Mouse (Mus musculus): Measurements from ENCODE around the gene Zmynd10. TPM values are rescaled to one million over a fixed set of nuclear protein-coding genes. Genes with fewer than 3 reads are reported as not detected.

Zmynd10 gene
- polyA plus RNA-seq, 2 experiments = 0.19 to 0.28 TPM

DNA sequence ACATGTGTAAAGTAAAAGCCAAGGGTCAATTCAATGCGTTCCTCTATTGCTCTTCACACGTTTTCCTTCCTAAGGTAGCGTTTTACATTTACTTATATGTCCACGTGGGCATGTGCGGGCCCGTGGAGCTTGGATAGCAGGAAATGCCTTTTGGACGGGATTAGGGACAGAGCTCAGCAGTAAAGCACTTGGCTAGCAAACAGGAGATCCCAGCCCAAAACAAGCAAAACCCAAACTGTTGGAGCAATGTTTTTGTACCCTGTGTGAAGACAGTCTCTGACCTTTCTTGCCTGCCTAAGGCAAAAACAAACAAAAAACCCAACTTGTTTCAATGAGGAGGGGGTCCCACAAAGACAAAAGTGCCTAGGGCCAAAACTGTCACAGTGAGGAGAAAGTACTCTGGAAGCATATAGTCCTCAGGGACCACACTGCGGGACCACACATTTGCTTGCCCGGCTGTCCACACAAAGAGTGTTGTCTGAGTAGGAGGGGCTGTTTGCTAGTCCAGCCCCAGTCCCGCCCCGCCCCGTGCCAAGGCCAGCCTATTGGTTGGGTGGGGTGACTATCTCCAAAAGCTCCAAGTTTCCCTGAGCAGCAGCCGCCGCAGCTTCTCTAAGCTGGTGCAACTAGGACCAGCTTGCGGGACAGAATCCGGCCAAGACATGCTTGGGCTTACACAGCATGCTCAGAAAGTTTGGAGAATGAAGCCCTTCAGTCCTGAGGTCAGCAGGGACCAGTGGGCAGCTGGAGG is 29.4 kb downstream of the Zmynd10 start, which contains the start of gene Hyal1:
Gene Hyal1 (plus strand): TSS at position 571 of the 751 bp plus-strand sequence.
- Histone ChIP-seq H3K9me3 (ENCODE audit: control insufficient read depth, low read length) (no peaks in the 10 kb centered on the region), H3K9ac (replicated peaks) (peak within 1 kb of the TSS; percentile 48), H3K4me3 (ENCODE audit: insufficient read depth in 1 of 2, low read depth in 2 of 2, low read length in 2 of 2) (peak within 1 kb of the TSS; percentile 53 to 58), H3K4me2 (ENCODE audit: low read depth) (peak within 1 kb of the TSS; percentile 77), H3K4me1 (replicated peaks; ENCODE audit: control insufficient read depth in 2 of 2, insufficient read depth in 2 of 2, low read length in 1 of 2) (peaks cover 31 to 43% of the 10 kb centered on the region in 2 experiments), H3K36me3 (replicated peaks; ENCODE audit: control insufficient read depth, insufficient read depth, low read depth) (peaks cover 10% of the 10 kb centered on the region; the same call in 1 of the 2 replicates), H3K27ac (peak within 1 kb of the TSS; percentile 53), H3K27me3 (ENCODE audit: control insufficient read depth, insufficient read depth, low read length) (no peaks in the 10 kb centered on the region)
- no peak for TF ChIP-seq CTCF (IDR thresholded peaks at IDR 0.05; ENCODE audit: low read depth)
- no peak for TF ChIP-seq EP300 (IDR thresholded peaks at IDR 0.05; ENCODE audit: low read depth)
- DNase-seq (ENCODE audit: low read depth in 3 of 3, low spot score in 3 of 3) = peak; percentile 72 to 81 (median 78)
- 28% methylated on average over 16 of the region's 16 CpGs for WGBS (ENCODE audit: insufficient replicate concordance)
- ATAC-seq (ENCODE audit: insufficient read depth) = peak; percentile 66

DNA sequence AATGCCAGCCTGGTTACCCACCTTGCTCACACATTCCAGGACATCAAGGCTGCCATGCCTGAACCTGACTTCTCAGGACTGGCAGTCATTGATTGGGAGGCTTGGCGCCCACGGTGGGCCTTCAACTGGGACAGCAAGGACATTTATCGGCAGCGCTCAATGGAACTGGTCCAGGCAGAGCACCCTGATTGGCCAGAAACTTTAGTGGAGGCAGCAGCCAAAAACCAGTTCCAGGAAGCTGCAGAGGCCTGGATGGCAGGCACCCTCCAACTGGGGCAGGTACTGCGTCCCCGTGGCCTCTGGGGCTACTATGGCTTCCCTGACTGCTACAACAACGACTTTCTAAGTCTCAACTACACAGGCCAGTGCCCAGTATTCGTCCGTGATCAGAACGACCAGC is 30.8 kb downstream of the Zmynd10 start:
- no peak overlapping the region for H3K9ac ChIP-seq (replicated peaks)
- TF ChIP-seq CTCF (IDR thresholded peaks at IDR 0.05; ENCODE audit: low read depth) (no peak), EP300 (IDR thresholded peaks at IDR 0.05; ENCODE audit: low read depth) (no peak)
- H3K9me3 ChIP-seq (ENCODE audit: control insufficient read depth, low read length) = no peaks in the 10 kb centered on the region
- H3K27me3 ChIP-seq (ENCODE audit: control insufficient read depth, insufficient read depth, low read length) = no peaks in the 10 kb centered on the region
- DNase-seq (ENCODE audit: low read depth in 3 of 3, low spot score in 3 of 3) = no peak
- H3K4me2 ChIP-seq (ENCODE audit: low read depth) = peak overlapping the region; percentile 77; the same call in 1 of the 2 replicates
- no peak overlapping the region for H3K4me3 ChIP-seq (ENCODE audit: insufficient read depth in 1 of 2, low read depth in 2 of 2, low read length in 2 of 2)
- WGBS (ENCODE audit: insufficient replicate concordance) = 89% methylated on average over 10 of the region's 10 CpGs
- peaks cover 26 to 42% of the 10 kb centered on the region in 2 experiments for H3K4me1 ChIP-seq (replicated peaks; ENCODE audit: control insufficient read depth in 2 of 2, insufficient read depth in 2 of 2, low read length in 1 of 2)
- H3K27ac ChIP-seq = no peak overlapping the region
- peaks cover 3% of the 10 kb centered on the region; the same call in 1 of the 2 replicates for H3K36me3 ChIP-seq (replicated peaks; ENCODE audit: control insufficient read depth, insufficient read depth, low read depth)
- ATAC-seq (ENCODE audit: insufficient read depth) = no peak

DNA sequence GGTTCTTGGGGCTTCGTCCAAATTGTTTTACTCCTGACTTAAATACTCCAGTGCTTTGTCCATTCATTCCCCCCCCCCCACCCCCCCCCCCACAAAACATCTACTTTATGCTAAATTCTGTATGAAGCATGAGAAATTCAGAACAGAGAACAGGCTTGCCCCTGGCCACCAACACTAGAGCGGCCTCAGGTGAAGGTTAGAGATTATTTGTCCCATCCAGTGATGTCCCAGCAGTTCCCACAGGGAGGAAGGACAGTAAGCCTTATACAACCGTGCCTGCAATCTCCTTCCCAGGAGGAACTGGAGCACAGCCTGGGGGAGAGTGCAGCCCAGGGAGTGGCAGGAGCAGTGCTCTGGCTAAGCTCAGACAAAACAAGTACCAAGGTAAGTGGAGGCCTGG is 31.5 kb downstream of the Zmynd10 start, which contains the start of gene Naa80:
Gene Naa80 (plus strand): TSS at position 301 of the 400 bp plus-strand sequence.
- TF ChIP-seq CTCF (IDR thresholded peaks at IDR 0.05; ENCODE audit: low read depth) (no peak), EP300 (IDR thresholded peaks at IDR 0.05; ENCODE audit: low read depth) (no peak)
- WGBS (ENCODE audit: insufficient replicate concordance) = 75% methylated on average over 3 of the region's 3 CpGs
- no peak for ATAC-seq (ENCODE audit: insufficient read depth)
- Histone ChIP-seq H3K27me3 (ENCODE audit: control insufficient read depth, insufficient read depth, low read length) (no peaks in the 10 kb centered on the region), H3K4me2 (ENCODE audit: low read depth) (peak within 1 kb of the TSS; percentile 77; the same call in 1 of the 2 replicates), H3K9me3 (ENCODE audit: control insufficient read depth, low read length) (no peaks in the 10 kb centered on the region), H3K4me1 (replicated peaks; ENCODE audit: control insufficient read depth in 2 of 2, insufficient read depth in 2 of 2, low read length in 1 of 2) (peaks cover 26 to 39% of the 10 kb centered on the region in 2 experiments), H3K9ac (replicated peaks) (no peak within 1 kb of the TSS), H3K27ac (peak within 1 kb of the TSS; percentile 96), H3K4me3 (ENCODE audit: insufficient read depth in 1 of 2, low read depth in 2 of 2, low read length in 2 of 2) (no peak within 1 kb of the TSS), H3K36me3 (replicated peaks; ENCODE audit: control insufficient read depth, insufficient read depth, low read depth) (no peaks in the 10 kb centered on the region; the same call in 1 of the 2 replicates)
- DNase-seq (ENCODE audit: low read depth in 3 of 3, low spot score in 3 of 3) = no peak

DNA sequence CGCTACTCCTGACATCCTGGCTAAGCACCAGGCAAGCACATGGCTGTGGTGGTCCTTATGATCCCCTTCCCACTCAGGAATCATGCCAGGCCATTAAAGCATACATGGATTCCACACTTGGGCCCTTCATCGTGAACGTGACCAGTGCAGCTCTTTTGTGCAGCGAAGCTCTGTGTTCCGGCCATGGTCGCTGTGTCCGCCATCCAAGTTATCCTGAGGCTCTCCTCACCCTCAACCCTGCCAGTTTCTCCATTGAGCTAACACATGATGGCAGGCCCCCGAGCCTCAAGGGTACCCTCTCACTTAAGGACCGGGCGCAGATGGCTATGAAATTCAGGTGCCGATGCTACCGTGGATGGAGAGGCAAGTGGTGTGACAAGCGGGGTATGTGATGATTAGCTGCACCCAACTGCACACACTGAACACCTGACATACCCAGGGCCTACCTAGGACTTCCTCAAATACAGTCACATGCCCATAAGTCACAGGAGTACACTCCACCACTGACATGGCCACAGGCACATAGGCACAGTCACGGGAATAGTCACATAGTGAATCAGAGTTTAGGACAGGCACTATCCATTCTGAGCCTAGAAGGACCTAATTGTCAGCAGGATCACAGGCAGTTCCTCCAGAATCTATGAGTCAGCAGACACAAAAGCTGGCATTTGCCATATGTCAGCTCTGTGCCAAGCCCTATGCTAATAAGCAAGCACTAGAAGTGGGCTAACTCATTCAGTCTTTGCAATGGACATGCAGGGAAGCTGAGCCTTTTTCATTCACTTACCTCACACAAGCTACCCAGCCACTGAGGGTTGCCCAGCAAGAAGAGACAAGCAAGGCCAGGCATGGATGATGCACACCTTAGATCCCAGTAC is 32.2 kb downstream of the Zmynd10 start:
- H3K4me2 ChIP-seq (ENCODE audit: low read depth) = no peak overlapping the region
- H3K9ac ChIP-seq (replicated peaks) = no peak overlapping the region
- no peaks in the 10 kb centered on the region for H3K9me3 ChIP-seq (ENCODE audit: control insufficient read depth, low read length)
- no peak for DNase-seq (ENCODE audit: low read depth in 3 of 3, low spot score in 3 of 3)
- peaks cover 26 to 39% of the 10 kb centered on the region in 2 experiments for H3K4me1 ChIP-seq (replicated peaks; ENCODE audit: control insufficient read depth in 2 of 2, insufficient read depth in 2 of 2, low read length in 1 of 2)
- no peaks in the 10 kb centered on the region; the same call in 1 of the 2 replicates for H3K36me3 ChIP-seq (replicated peaks; ENCODE audit: control insufficient read depth, insufficient read depth, low read depth)
- WGBS (ENCODE audit: insufficient replicate concordance) = 87% methylated on average over 14 of the region's 14 CpGs
- no peak for ATAC-seq (ENCODE audit: insufficient read depth)
- peak overlapping the region; percentile 96 for H3K27ac ChIP-seq
- H3K4me3 ChIP-seq (ENCODE audit: insufficient read depth in 1 of 2, low read depth in 2 of 2, low read length in 2 of 2) = no peak overlapping the region
- no peaks in the 10 kb centered on the region for H3K27me3 ChIP-seq (ENCODE audit: control insufficient read depth, insufficient read depth, low read length)
- TF ChIP-seq EP300 (IDR thresholded peaks at IDR 0.05; ENCODE audit: low read depth) (no peak), CTCF (IDR thresholded peaks at IDR 0.05; ENCODE audit: low read depth) (no peak)

Measured in liver, embryonic 14.5 days (tissue).